Mouse (Mus musculus) lung, postnatal 0 days (tissue): Measurements from ENCODE around the gene Atrip.

ENCODE experiments used
- CTCF ChIP-seq: IDR thresholded peaks from 2 replicates; pipeline ENCODE4 v1.5.1; 2016; ENCODE audit warnings: antibody characterized with exemption, mild to moderate bottlenecking
- EP300 ChIP-seq: IDR thresholded peaks from 2 replicates; pipeline ENCODE4 v1.6.1; 2016; ENCODE audit warnings: antibody characterized with exemption, mild to moderate bottlenecking, control low read depth

DNA sequence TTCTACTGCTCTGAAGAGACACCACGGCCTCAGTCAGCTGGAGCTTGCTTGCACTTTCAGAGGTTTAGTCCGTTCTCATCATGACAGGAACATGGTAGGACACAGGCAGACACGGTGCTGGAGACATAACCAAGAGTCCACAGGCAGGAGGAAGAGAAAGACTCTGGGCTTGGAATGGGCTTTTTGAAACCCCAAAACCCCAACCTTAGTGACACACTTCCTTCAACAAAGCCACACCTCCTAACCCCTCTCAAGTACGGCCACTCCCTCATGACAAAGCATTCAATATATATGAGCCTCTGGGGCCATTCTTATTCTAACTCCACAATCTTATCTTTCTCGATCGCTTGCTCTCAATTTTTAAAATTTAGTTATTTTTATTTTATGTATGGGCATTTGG is 41.5 kb downstream of the Atrip start:
- TF ChIP-seq CTCF (no peak), EP300 (no peak)
